Mouse (Mus musculus) MEL (cell line): ENCODE measurements around the gene Epb41l1. TPM values are rescaled to one million over a fixed set of nuclear protein-coding genes. Genes with fewer than 3 reads are reported as not detected.

ENCODE experiments used
- DNase-seq: peaks from one replicate; pipeline ENCODE4 v3.0.0; 2011; ENCODE audit warnings: low read depth, low spot score
- H3K27ac ChIP-seq: 2 replicates; pipeline ENCODE4 v1.5.1; 2012; ENCODE audit warnings: low read depth, mild to moderate bottlenecking, control low read depth, low read length, moderate library complexity; ENCODE audit not compliant: control insufficient read depth
- H3K27me3 ChIP-seq, 2 experiments: fragments of 150-350 bp in 1 of 2; sonication (generic) in 1 of 2; 2 replicates each; pipeline ENCODE4 v1.6.1; 2012; ENCODE audit warnings: low read length in 2 of 2, mild to moderate bottlenecking in 2 of 2, improper control_type of control experiment in 1 of 2, moderate library complexity in 1 of 2; ENCODE audit not compliant: insufficient read depth in 2 of 2, control insufficient read depth in 1 of 2
- H3K36me3 ChIP-seq, 2 experiments: 2 replicates each; pipeline ENCODE4 v1.6.1; 2012 to 2014; ENCODE audit warnings: low read length in 2 of 2, improper control_type of control experiment in 1 of 2, inconsistent platforms in 1 of 2, mild to moderate bottlenecking in 1 of 2; ENCODE audit not compliant: insufficient read depth in 2 of 2, control insufficient read depth in 1 of 2
- H3K4me1 ChIP-seq, 2 experiments: fragments of 150-350 bp in 1 of 2; sonication (generic) in 1 of 2; 2 replicates each; pipeline ENCODE4 v1.6.1; 2012; ENCODE audit warnings: low read length in 2 of 2, improper control_type of control experiment in 1 of 2, mild to moderate bottlenecking in 1 of 2; ENCODE audit not compliant: insufficient read depth in 2 of 2, control insufficient read depth in 1 of 2
- H3K4me3 ChIP-seq, 2 experiments: fragments of 150-350 bp in 1 of 2; sonication (generic) in 1 of 2; 2 replicates each; pipeline ENCODE4 v1.5.1; 2012; ENCODE audit warnings: low read depth in 2 of 2, low read length in 2 of 2, mild to moderate bottlenecking in 2 of 2, moderate library complexity in 2 of 2, control low read depth in 1 of 2, improper control_type of control experiment in 1 of 2; ENCODE audit not compliant: control insufficient read depth in 1 of 2, insufficient read depth in 1 of 2
- H3K79me2 ChIP-seq: 2 replicates; pipeline ENCODE4 v1.6.1; 2012; ENCODE audit warnings: mild to moderate bottlenecking, low read length, moderate library complexity; ENCODE audit not compliant: control insufficient read depth, poor library complexity, insufficient read depth
- H3K9ac ChIP-seq: 2 replicates; pipeline ENCODE4 v1.6.1; 2012; ENCODE audit warnings: low read depth, mild to moderate bottlenecking, control low read depth, low read length, moderate library complexity; ENCODE audit not compliant: control insufficient read depth, poor library complexity, severe bottlenecking
- H3K9me3 ChIP-seq: fragments of 150-350 bp; sonication (generic); replicated peaks from 2 replicates; pipeline ENCODE4 v1.6.1; 2012; ENCODE audit warnings: mild to moderate bottlenecking, low read length, improper control_type of control experiment, moderate library complexity; ENCODE audit not compliant: insufficient read depth
- CHD1 ChIP-seq: IDR thresholded peaks from 2 replicates; pipeline ENCODE4 v1.6.1; 2012; ENCODE audit warnings: low read depth, mild to moderate bottlenecking, inconsistent platforms, low read length, improper control_type of control experiment
- CHD2 ChIP-seq: IDR thresholded peaks from 2 replicates; pipeline ENCODE4 v1.6.1; 2011; ENCODE audit warnings: low read length, improper control_type of control experiment
- E2F4 ChIP-seq: IDR thresholded peaks from 2 replicates; pipeline ENCODE4 v1.6.1; 2011; ENCODE audit warnings: low read depth, low read length, improper control_type of control experiment, borderline replicate concordance
- EP300 ChIP-seq, 2 experiments: IDR thresholded peaks; 2 replicates each; pipeline ENCODE4 v1.6.1; 2011; ENCODE audit warnings: improper control_type of control experiment in 2 of 2, low read length in 2 of 2, low read depth in 1 of 2, mild to moderate bottlenecking in 1 of 2
- MAZ ChIP-seq: IDR thresholded peaks from 2 replicates; pipeline ENCODE4 v1.6.1; 2012; ENCODE audit warnings: low read depth, mild to moderate bottlenecking, inconsistent platforms, low read length, improper control_type of control experiment
- MXI1 ChIP-seq: IDR thresholded peaks from 2 replicates; pipeline ENCODE4 v1.6.1; 2011; ENCODE audit warnings: mild to moderate bottlenecking, low read depth, low read length, improper control_type of control experiment
- MYC ChIP-seq: IDR thresholded peaks from 2 replicates; pipeline ENCODE4 v1.6.1; 2011; ENCODE audit warnings: low read depth, mild to moderate bottlenecking, low read length, improper control_type of control experiment, moderate library complexity
- NELFE ChIP-seq: IDR thresholded peaks from 2 replicates; pipeline ENCODE4 v1.6.1; 2011; ENCODE audit warnings: low read depth, low read length, improper control_type of control experiment
- POLR2AphosphoS5 ChIP-seq: IDR thresholded peaks from 2 replicates; pipeline ENCODE4 v1.6.1; 2012; ENCODE audit warnings: low read depth, borderline replicate concordance, mild to moderate bottlenecking, inconsistent platforms, low read length, moderate library complexity, mixed read lengths
- TAL1 ChIP-seq: IDR thresholded peaks from 2 replicates; pipeline ENCODE4 v1.6.1; 2012; ENCODE audit warnings: mild to moderate bottlenecking, inconsistent platforms, low read length, moderate library complexity, mixed read lengths
- TBP ChIP-seq: IDR thresholded peaks from 2 replicates; pipeline ENCODE4 v1.8.0; 2011; ENCODE audit warnings: low read depth, low read length, improper control_type of control experiment
- TCF12 ChIP-seq: IDR thresholded peaks from 2 replicates; pipeline ENCODE4 v1.6.1; 2014; ENCODE audit warnings: low read depth, mild to moderate bottlenecking, inconsistent platforms, low read length, improper control_type of control experiment, moderate library complexity
- UBTF ChIP-seq: IDR thresholded peaks from 2 replicates; pipeline ENCODE4 v1.6.1; 2012; ENCODE audit warnings: low read depth, mild to moderate bottlenecking, inconsistent platforms, low read length, improper control_type of control experiment, moderate library complexity, borderline replicate concordance; ENCODE audit not compliant: insufficient read depth
- USF2 ChIP-seq, 2 experiments: IDR thresholded peaks; 2 replicates each; pipeline ENCODE4 v1.6.1; 2011 to 2012; ENCODE audit warnings: improper control_type of control experiment in 2 of 2, low read length in 2 of 2, borderline replicate concordance in 1 of 2, inconsistent platforms in 1 of 2, low read depth in 1 of 2, mild to moderate bottlenecking in 1 of 2; ENCODE audit not compliant: insufficient read depth in 1 of 2
- ZC3H11A ChIP-seq: IDR thresholded peaks from 2 replicates; pipeline ENCODE4 v1.6.1; 2012; ENCODE audit warnings: low read depth, mild to moderate bottlenecking, inconsistent platforms, low read length, improper control_type of control experiment
- ZMIZ1 ChIP-seq: IDR thresholded peaks from 2 replicates; pipeline ENCODE4 v1.6.1; 2012; ENCODE audit warnings: low read depth, mild to moderate bottlenecking, inconsistent platforms, low read length, improper control_type of control experiment, moderate library complexity
- polyA plus RNA-seq, 2 experiments: library from polyadenylated mRNA; stranded (reverse) in 1 of 2; unstranded in 1 of 2; fragments of >175 nt in 1 of 2; fragments of >200 nt in 1 of 2; gene quantifications; 2 replicates each; pipeline versions ENCODE4 v1.2.1 to v1.2.4; 2012; ENCODE audit warnings: low replicate concordance in 2 of 2, low read depth in 1 of 2; ENCODE audit not compliant: insufficient read length in 2 of 2, insufficient read depth in 1 of 2, missing spikeins in 1 of 2
- total RNA-seq: library from RNA; depleted of rRNA; stranded (reverse); fragments of 300-350 nt; gene quantifications from 2 replicates; pipeline ENCODE4 v1.2.3, GENCODE M21; 2012

The Epb41l1 gene
- total and polyA plus RNA-seq, 3 experiments, result 1.5 to 7.3 TPM; not detected in 1

DNA sequence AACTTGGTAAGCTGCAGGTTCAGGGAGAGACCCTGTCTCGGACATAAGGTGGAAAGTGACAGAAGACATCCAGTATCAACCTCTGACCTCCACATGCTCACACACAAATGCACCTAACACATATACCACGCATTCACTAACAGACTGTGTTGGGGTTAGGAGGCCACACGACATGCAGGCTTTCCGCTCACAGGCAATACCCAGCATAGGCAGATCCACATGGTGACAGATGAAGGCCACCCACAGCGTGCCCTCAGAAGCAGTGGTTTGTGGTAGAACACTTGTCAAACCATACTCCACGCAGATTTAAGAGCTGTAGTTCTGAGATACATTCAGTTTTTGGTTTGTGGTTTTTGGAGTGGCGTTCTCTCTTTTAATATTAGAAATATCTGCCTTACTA, 147.9 kb downstream of the Epb41l1 start:
- H3K9ac ChIP-seq, result no peak overlapping the region
- no peaks in the 10 kb centered on the region for H3K9me3 ChIP-seq
- no peak overlapping the region for H3K27ac ChIP-seq
- H3K27me3 ChIP-seq, result no peaks in the 10 kb centered on the region
- H3K4me1 ChIP-seq, result no peaks in the 10 kb centered on the region
- DNase-seq, result no peak
- H3K79me2 ChIP-seq, result no peaks in the 10 kb centered on the region
- no peak overlapping the region for H3K4me3 ChIP-seq
- no peak for TF ChIP-seq TBP
- no peak for TF ChIP-seq MXI1
- TF ChIP-seq POLR2AphosphoS5, result no peak
- TF ChIP-seq NELFE, result no peak
- no peak for TF ChIP-seq ZMIZ1
- TF ChIP-seq TAL1, result no peak
- TF ChIP-seq ZC3H11A, result no peak
- no peak for TF ChIP-seq UBTF
- H3K36me3 ChIP-seq, result peaks cover 0 to 3% of the 10 kb centered on the region in 2 experiments; a peak in 2 of 4 replicates

DNA sequence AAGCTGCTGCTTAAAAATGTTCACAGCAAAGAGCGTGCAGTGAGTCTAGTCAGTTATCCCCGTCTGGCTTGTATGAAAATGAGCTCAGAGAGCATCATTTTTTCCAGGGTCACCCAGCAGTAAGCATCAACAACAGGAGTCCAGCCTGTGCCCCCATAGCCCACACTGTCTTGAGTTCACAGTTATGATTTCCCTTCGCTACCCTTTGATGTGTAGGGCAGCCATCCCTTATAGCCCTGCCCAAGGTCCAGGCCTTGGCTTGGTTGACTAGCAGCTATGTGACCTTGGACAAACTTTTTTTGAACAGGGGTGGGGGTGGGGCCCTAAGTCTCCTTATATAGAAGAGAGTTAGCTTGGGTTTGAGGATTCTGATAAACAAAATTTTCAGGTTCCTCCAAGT, 148.6 kb downstream of the Epb41l1 start:
- Histone ChIP-seq H3K4me1 (no peaks in the 10 kb centered on the region), H3K79me2 (no peaks in the 10 kb centered on the region), H3K27ac (no peak overlapping the region), H3K27me3 (no peaks in the 10 kb centered on the region), H3K9ac (no peak overlapping the region), H3K36me3 (peaks cover 0 to 2% of the 10 kb centered on the region in 2 experiments; a peak in 2 of 4 replicates), H3K4me3 (no peak overlapping the region), H3K9me3 (no peaks in the 10 kb centered on the region)
- DNase-seq, result no peak
- no peak for TF ChIP-seq CHD2
- TF ChIP-seq EP300 (IDR thresholded peaks at IDR 0.05; ENCODE audit: low read depth in 1 of 2, low read length in 2 of 2), result no peak
- no peak for TF ChIP-seq TAL1
- no peak for TF ChIP-seq CHD1

DNA sequence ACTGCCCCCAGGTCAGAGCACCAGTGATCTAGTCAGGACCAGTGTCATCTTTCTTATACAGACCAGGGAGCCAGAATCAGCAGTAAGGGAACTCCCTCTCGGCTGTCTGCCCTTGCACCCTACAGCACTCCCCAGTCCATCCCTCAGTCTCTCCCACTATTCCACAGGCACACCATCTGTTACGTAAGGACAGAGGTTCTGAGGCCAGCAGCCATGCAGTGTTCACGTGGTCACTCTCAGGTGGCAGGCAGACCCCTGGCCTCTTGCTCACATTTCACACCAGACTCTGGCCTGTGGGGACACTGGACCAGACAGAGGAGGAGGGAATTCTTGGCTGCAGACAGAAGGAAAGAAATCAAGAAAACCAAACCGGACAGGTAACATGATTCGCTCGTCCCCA, 150.8 kb downstream of the Epb41l1 start:
- H3K36me3 ChIP-seq, result no peaks in the 10 kb centered on the region
- no peaks in the 10 kb centered on the region for H3K27me3 ChIP-seq
- no peak overlapping the region for H3K27ac ChIP-seq
- TF ChIP-seq USF2 (IDR thresholded peaks at IDR 0.05; ENCODE audit: borderline replicate concordance in 1 of 2, insufficient read depth in 1 of 2, low read depth in 1 of 2, low read length in 2 of 2), result no peak
- TF ChIP-seq E2F4, result no peak
- no peak for TF ChIP-seq MYC
- no peak for TF ChIP-seq MAZ
- no peak for TF ChIP-seq TCF12
- H3K4me1 ChIP-seq, result no peaks in the 10 kb centered on the region
- no peak overlapping the region for H3K4me3 ChIP-seq
- no peaks in the 10 kb centered on the region for H3K9me3 ChIP-seq
- DNase-seq, result no peak
- H3K9ac ChIP-seq, result no peak overlapping the region
- H3K79me2 ChIP-seq, result no peaks in the 10 kb centered on the region
